Mouse (Mus musculus): ENCODE measurements around the gene Pdik1l. TPM values are rescaled to one million over a fixed set of nuclear protein-coding genes. Genes with fewer than 3 reads are reported as not detected.
A peak's percentile ranks its signal among the peaks of the same experiment; 100 is the strongest.

Gene Pdik1l
- polyA plus RNA-seq, 1 experiment from 2014 or later, result 21.6 TPM

GRCm38 (mm10) chr4:134246256-134246655, 41.4 kb downstream of the Pdik1l start:
- H3K4me3 ChIP-seq (replicated peaks), result peak overlapping the region; percentile 61; the same call in 1 of the 2 replicates
- H3K9ac ChIP-seq, result no peak overlapping the region
- H3K36me3 ChIP-seq, result peaks cover 7% of the 10 kb centered on the region; the same call in 1 of the 2 replicates
- H3K27ac ChIP-seq, result no peak overlapping the region
- H3K4me1 ChIP-seq, result peaks cover 44% of the 10 kb centered on the region
- H3K4me2 ChIP-seq, result 0 out of 2 replicates have a peak overlapping the region, but pooled peaks have one; percentile 79
- no peak for ATAC-seq (replicated peaks; ENCODE audit: low FRiP score)
- no peaks in the 10 kb centered on the region for H3K9me3 ChIP-seq (replicated peaks)
- whole genome bisulfite sequencing, result 48% methylated on average over 4 of the region's 4 CpGs
- H3K27me3 ChIP-seq, result peaks cover 51% of the 10 kb centered on the region

- peaks cover 7% of the 10 kb centered on the region; the same call in 1 of the 2 replicates for H3K36me3 ChIP-seq
- H3K4me2 ChIP-seq, result peak within 1 kb of the TSS; percentile 79
- WGBS, result under 1% methylated on average over 60 of the region's 60 CpGs
- peak; percentile 77 for ATAC-seq (replicated peaks; ENCODE audit: low FRiP score)
- H3K9ac ChIP-seq, result peak within 1 kb of the TSS; percentile 63
- H3K4me3 ChIP-seq (replicated peaks), result peak within 1 kb of the TSS; percentile 61
- peaks cover 41% of the 10 kb centered on the region for H3K27me3 ChIP-seq
- no peaks in the 10 kb centered on the region for H3K9me3 ChIP-seq (replicated peaks)
- peaks cover 34% of the 10 kb centered on the region for H3K4me1 ChIP-seq
- no peak within 1 kb of the TSS for H3K27ac ChIP-seq
Measured at GRCm38 (mm10) chr4:134245148-134245843, 42.4 kb downstream of the Pdik1l start, which contains the start of gene Zfp593. Gene Zfp593 (minus strand): TSS chr4:134245592.

- Histone ChIP-seq H3K4me1 (peaks cover 27% of the 10 kb centered on the region), H3K27me3 (peaks cover 28% of the 10 kb centered on the region), H3K36me3 (peaks cover 7% of the 10 kb centered on the region; the same call in 1 of the 2 replicates), H3K4me2 (peak within 1 kb of the TSS; percentile 79), H3K27ac (no peak within 1 kb of the TSS), H3K4me3 (replicated peaks) (peak within 1 kb of the TSS; percentile 61), H3K9ac (0 out of 2 replicates have a peak within 1 kb of the TSS, but pooled peaks have one; percentile 63), H3K9me3 (replicated peaks) (no peaks in the 10 kb centered on the region)
- ATAC-seq (replicated peaks; ENCODE audit: low FRiP score), result no peak
- WGBS, result 90% methylated on average over 17 of the region's 17 CpGs
Measured at GRCm38 (mm10) chr4:134243516-134244250, 44.0 kb downstream of the Pdik1l start, which contains the start of gene E130218I03Rik. Gene E130218I03Rik (plus strand): TSS chr4:134243662.

GRCm38 (mm10) chr4:134238686-134239085, 49.0 kb downstream of the Pdik1l start:
- Histone ChIP-seq H3K4me1 (peaks cover 24% of the 10 kb centered on the region), H3K36me3 (peaks cover 4% of the 10 kb centered on the region; the same call in 1 of the 2 replicates), H3K9me3 (replicated peaks) (no peaks in the 10 kb centered on the region), H3K4me3 (replicated peaks) (peak overlapping the region; percentile 43), H3K27ac (no peak overlapping the region), H3K4me2 (peak overlapping the region; percentile 64), H3K9ac (peak overlapping the region; percentile 27; the same call in 1 of the 2 replicates), H3K27me3 (peaks cover 12% of the 10 kb centered on the region)
- no peak for ATAC-seq (replicated peaks; ENCODE audit: low FRiP score)
- WGBS, result 11% methylated on average over 10 of the region's 10 CpGs

GRCm38 (mm10) chr4:134238279-134238651, 49.4 kb downstream of the Pdik1l start, which contains the start of gene Cnksr1:
Gene Cnksr1 (minus strand): TSS chr4:134238399.
- 2% methylated on average over 18 of the region's 18 CpGs for WGBS
- H3K27me3 ChIP-seq, result peaks cover 12% of the 10 kb centered on the region
- H3K9ac ChIP-seq, result peak within 1 kb of the TSS; percentile 27; the same call in 1 of the 2 replicates
- H3K4me3 ChIP-seq (replicated peaks), result peak within 1 kb of the TSS; percentile 43
- H3K36me3 ChIP-seq, result peaks cover 3% of the 10 kb centered on the region; the same call in 1 of the 2 replicates
- peak within 1 kb of the TSS; percentile 64 for H3K4me2 ChIP-seq
- H3K4me1 ChIP-seq, result peaks cover 23% of the 10 kb centered on the region
- peak within 1 kb of the TSS; percentile 66 for H3K27ac ChIP-seq
- no peaks in the 10 kb centered on the region for H3K9me3 ChIP-seq (replicated peaks)
- ATAC-seq (replicated peaks; ENCODE audit: low FRiP score), result peak; percentile 85

GRCm38 (mm10) chr4:134237582-134238278, 50.0 kb downstream of the Pdik1l start:
- WGBS, result 27% methylated on average over 19 of the region's 19 CpGs
- peak; percentile 44 for ATAC-seq (replicated peaks; ENCODE audit: low FRiP score)
- H3K4me2 ChIP-seq, result peak overlapping the region; percentile 64
- peak overlapping the region; percentile 43 for H3K4me3 ChIP-seq (replicated peaks)
- H3K4me1 ChIP-seq, result peaks cover 23% of the 10 kb centered on the region
- no peaks in the 10 kb centered on the region for H3K9me3 ChIP-seq (replicated peaks)
- no peaks in the 10 kb centered on the region for H3K36me3 ChIP-seq
- peak overlapping the region; percentile 66 for H3K27ac ChIP-seq
- peaks cover 12% of the 10 kb centered on the region for H3K27me3 ChIP-seq
- H3K9ac ChIP-seq, result peak overlapping the region; percentile 27; the same call in 1 of the 2 replicates

- H3K27me3 ChIP-seq, result peaks cover 12% of the 10 kb centered on the region
- no peak overlapping the region for H3K4me2 ChIP-seq
- no peaks in the 10 kb centered on the region for H3K9me3 ChIP-seq (replicated peaks)
- H3K36me3 ChIP-seq, result no peaks in the 10 kb centered on the region
- peaks cover 28% of the 10 kb centered on the region for H3K4me1 ChIP-seq
- WGBS, result 78% methylated on average over 5 of the region's 5 CpGs
- H3K27ac ChIP-seq, result no peak overlapping the region
- no peak overlapping the region for H3K4me3 ChIP-seq (replicated peaks)
- no peak for ATAC-seq (replicated peaks; ENCODE audit: low FRiP score)
- no peak overlapping the region for H3K9ac ChIP-seq
Measured at GRCm38 (mm10) chr4:134234876-134235275, 52.8 kb downstream of the Pdik1l start.

- Histone ChIP-seq H3K4me3 (replicated peaks) (no peak overlapping the region), H3K9ac (no peak overlapping the region), H3K36me3 (no peaks in the 10 kb centered on the region), H3K4me1 (peaks cover 7% of the 10 kb centered on the region; the same call in 1 of the 2 replicates), H3K9me3 (replicated peaks) (no peaks in the 10 kb centered on the region), H3K4me2 (no peak overlapping the region), H3K27ac (no peak overlapping the region), H3K27me3 (no peaks in the 10 kb centered on the region)
- WGBS, result 30% methylated on average over 8 of the region's 8 CpGs
- no peak for ATAC-seq (replicated peaks; ENCODE audit: low FRiP score)
Measured at GRCm38 (mm10) chr4:134230431-134230830, 57.3 kb downstream of the Pdik1l start.

GRCm38 (mm10) chr4:134227194-134227593, 60.5 kb downstream of the Pdik1l start, which contains the start of gene Catsper4:
Gene Catsper4 (minus strand): TSS chr4:134227383.
- ATAC-seq (replicated peaks; ENCODE audit: low FRiP score), result no peak
- no peaks in the 10 kb centered on the region for H3K36me3 ChIP-seq
- H3K4me1 ChIP-seq, result peaks cover 17% of the 10 kb centered on the region
- no peak within 1 kb of the TSS for H3K4me3 ChIP-seq (replicated peaks)
- WGBS, result 67% methylated on average over 8 of the region's 8 CpGs
- no peak within 1 kb of the TSS for H3K4me2 ChIP-seq
- no peak within 1 kb of the TSS for H3K27ac ChIP-seq
- no peaks in the 10 kb centered on the region for H3K9me3 ChIP-seq (replicated peaks)
- no peaks in the 10 kb centered on the region for H3K27me3 ChIP-seq
- H3K9ac ChIP-seq, result no peak within 1 kb of the TSS

All from kidney, embryonic 15.5 days (tissue).